Mouse (Mus musculus) large intestine, adult 2 months (tissue): ENCODE measurements around the gene Adamts14. TPM values are rescaled to one million over a fixed set of nuclear protein-coding genes. Genes with fewer than 3 reads are reported as not detected.

Experiments
- DNase-seq: peaks from one replicate; pipeline ENCODE4 v3.0.0-alpha.2; 2012; ENCODE audit warnings: low read depth, low spot score
- WGBS: fragments of 180-500 bp; shearing (Covaris S2); methylation state at CpG from one replicate; pipeline ENCODE4 v1.1.7; 2018; 5-methylcytosine and 5-hydroxymethylcytosine counted together
- polyA plus RNA-seq: library from polyadenylated mRNA; depleted of rRNA; stranded (reverse); fragments of >200 nt; gene quantifications from 2 replicates; pipeline ENCODE4 v1.2.3, GENCODE M21; 2012

The Adamts14 gene
- polyA plus RNA-seq, 1 experiment = 0.99 TPM

GRCm38 (mm10) chr10:61237391-61237785 is 35.9 kb downstream of the Adamts14 start:
- DNase-seq = no peak
- WGBS = 77% methylated on average over 6 of the region's 6 CpGs

- 45% methylated on average over 4 of the region's 4 CpGs for WGBS
- DNase-seq = no peak
These were observed 36.4 kb downstream of the Adamts14 start for GRCm38 (mm10) chr10:61236683-61237390.

GRCm38 (mm10) chr10:61235677-61236267 is 37.5 kb downstream of the Adamts14 start:
- 43% methylated on average over 6 of the region's 6 CpGs for WGBS
- no peak for DNase-seq

GRCm38 (mm10) chr10:61234319-61234718 is 38.9 kb downstream of the Adamts14 start:
- no peak for DNase-seq
- WGBS = 80% methylated on average over 4 of the region's 4 CpGs

GRCm38 (mm10) chr10:61232858-61233567 is 40.2 kb downstream of the Adamts14 start:
- no peak for DNase-seq
- 36% methylated on average over 7 of the region's 7 CpGs for WGBS

GRCm38 (mm10) chr10:61231756-61232155 is 41.5 kb downstream of the Adamts14 start:
- 86% methylated on average over 3 of the region's 3 CpGs for WGBS
- no peak for DNase-seq

- 40% methylated on average over 4 of the region's 4 CpGs for WGBS
- no peak for DNase-seq
These were observed 46.3 kb downstream of the Adamts14 start for GRCm38 (mm10) chr10:61226784-61227396.

- 87% methylated on average over 5 of the region's 5 CpGs for WGBS
These were observed 47.5 kb downstream of the Adamts14 start for GRCm38 (mm10) chr10:61225694-61226093.

GRCm38 (mm10) chr10:61219318-61219717 is 53.9 kb downstream of the Adamts14 start:
- WGBS = 95% methylated on average over 4 of the region's 4 CpGs

More at GRCm38 (mm10) chr10:61225694-61226093, 47.5 kb downstream of the Adamts14 start:
- DNase-seq = no peak

GRCm38 (mm10) chr10:61216163-61216562 is 57.1 kb downstream of the Adamts14 start:
- WGBS = 67% methylated on average over 4 of the region's 4 CpGs
- no peak for DNase-seq

More at GRCm38 (mm10) chr10:61219318-61219717, 53.9 kb downstream of the Adamts14 start:
- DNase-seq = no peak

- no peak for DNase-seq
- 99% methylated on average over 6 of the region's 6 CpGs for WGBS
These were observed 57.6 kb downstream of the Adamts14 start for GRCm38 (mm10) chr10:61215658-61216057.

- 20% methylated on average over 11 of the region's 11 CpGs for WGBS
These were observed 60.4 kb downstream of the Adamts14 start for GRCm38 (mm10) chr10:61212817-61213216.

GRCm38 (mm10) chr10:61211743-61212142 is 61.5 kb downstream of the Adamts14 start:
- DNase-seq = peak; percentile 11
- WGBS = 11% methylated on average over 13 of the region's 13 CpGs

More at GRCm38 (mm10) chr10:61212817-61213216, 60.4 kb downstream of the Adamts14 start:
- DNase-seq = no peak

- DNase-seq = no peak
- 84% methylated on average over 4 of the region's 4 CpGs for WGBS
These were observed 62.1 kb downstream of the Adamts14 start for GRCm38 (mm10) chr10:61211105-61211504.

- 73% methylated on average over 9 of the region's 9 CpGs for WGBS
- no peak for DNase-seq
These were observed 65.0 kb downstream of the Adamts14 start for GRCm38 (mm10) chr10:61208114-61208684.

GRCm38 (mm10) chr10:61203930-61204329 is 69.3 kb downstream of the Adamts14 start:
- DNase-seq = no peak
- WGBS = 57% methylated on average over 3 of the region's 3 CpGs

- no peak for DNase-seq
- WGBS = 73% methylated on average over 12 of the region's 12 CpGs
These were observed 71.5 kb downstream of the Adamts14 start for GRCm38 (mm10) chr10:61201596-61202318.

- WGBS = 61% methylated on average over 9 of the region's 9 CpGs
- DNase-seq = no peak
These were observed 72.2 kb downstream of the Adamts14 start for GRCm38 (mm10) chr10:61200998-61201397.

- DNase-seq = no peak
- WGBS = 84% methylated on average over 7 of the region's 7 CpGs
These were observed 72.9 kb downstream of the Adamts14 start for GRCm38 (mm10) chr10:61200232-61200820.
